Mouse (Mus musculus): ENCODE results near the gene Tubb2a. TPM values are rescaled to one million over a fixed set of nuclear protein-coding genes. Genes with fewer than 3 reads are reported as not detected.

Gene Tubb2a
- total and polyA plus RNA-seq, 2 experiments from 2014 or later, result 3,562 to 6,578 TPM

GRCm38 (mm10) chr13:34072847-34073246 lies 5.0 kb downstream of the Tubb2a start:
- 59% methylated on average over 3 of the region's 3 CpGs for WGBS
- H3K4me1 ChIP-seq (ENCODE audit: insufficient read depth, low read length), result no peaks in the 10 kb centered on the region
- no peaks in the 10 kb centered on the region; the same call in 1 of the 2 replicates for H3K36me3 ChIP-seq (ENCODE audit: insufficient read depth, low read length)
- H3K4me2 ChIP-seq (ENCODE audit: low read depth, low read length), result no peak overlapping the region
- H3K27ac ChIP-seq, result no peak overlapping the region
- no peak for ATAC-seq
- no peak overlapping the region for H3K9ac ChIP-seq (replicated peaks; ENCODE audit: low read length)
- no peak for TF ChIP-seq CTCF (IDR thresholded peaks at IDR 0.05; ENCODE audit: low read depth)
- no peaks in the 10 kb centered on the region for H3K27me3 ChIP-seq (ENCODE audit: insufficient read depth, low read length)
- no peak for DNase-seq (ENCODE audit: low spot score)
- H3K4me3 ChIP-seq (ENCODE audit: low read length), result no peak overlapping the region
- no peaks in the 10 kb centered on the region for H3K9me3 ChIP-seq (ENCODE audit: low read length)

- no peak overlapping the region for H3K9ac ChIP-seq (replicated peaks; ENCODE audit: low read length)
- no peaks in the 10 kb centered on the region for H3K9me3 ChIP-seq (ENCODE audit: low read length)
- no peak overlapping the region for H3K4me3 ChIP-seq (ENCODE audit: low read length)
- H3K27me3 ChIP-seq (ENCODE audit: insufficient read depth, low read length), result no peaks in the 10 kb centered on the region
- no peak overlapping the region for H3K27ac ChIP-seq
- TF ChIP-seq CTCF (IDR thresholded peaks at IDR 0.05; ENCODE audit: low read depth), result no peak
- 78% methylated on average over 6 of the region's 6 CpGs for WGBS
- H3K4me2 ChIP-seq (ENCODE audit: low read depth, low read length), result no peak overlapping the region
- DNase-seq (ENCODE audit: low spot score) (no peak), ATAC-seq (no peak)
- H3K36me3 ChIP-seq (ENCODE audit: insufficient read depth, low read length), result no peaks in the 10 kb centered on the region; the same call in 1 of the 2 replicates
- no peaks in the 10 kb centered on the region for H3K4me1 ChIP-seq (ENCODE audit: insufficient read depth, low read length)
These were observed 6.0 kb downstream of the Tubb2a start for GRCm38 (mm10) chr13:34071836-34072235.

- no peak for TF ChIP-seq CTCF (IDR thresholded peaks at IDR 0.05; ENCODE audit: low read depth)
- ATAC-seq (no peak), DNase-seq (ENCODE audit: low spot score) (no peak)
- H3K4me3 ChIP-seq (ENCODE audit: low read length), result no peak overlapping the region
- no peak overlapping the region for H3K9ac ChIP-seq (replicated peaks; ENCODE audit: low read length)
- H3K27ac ChIP-seq, result no peak overlapping the region
- no peaks in the 10 kb centered on the region for H3K4me1 ChIP-seq (ENCODE audit: insufficient read depth, low read length)
- H3K9me3 ChIP-seq (ENCODE audit: low read length), result no peaks in the 10 kb centered on the region
- H3K36me3 ChIP-seq (ENCODE audit: insufficient read depth, low read length), result no peaks in the 10 kb centered on the region; the same call in 1 of the 2 replicates
- no peak overlapping the region for H3K4me2 ChIP-seq (ENCODE audit: low read depth, low read length)
- H3K27me3 ChIP-seq (ENCODE audit: insufficient read depth, low read length), result no peaks in the 10 kb centered on the region
- 65% methylated on average over 4 of the region's 4 CpGs for WGBS
These were observed 7.5 kb downstream of the Tubb2a start for GRCm38 (mm10) chr13:34070296-34070695.

- DNase-seq (ENCODE audit: low spot score) (peak; percentile 42), ATAC-seq (no peak)
- Histone ChIP-seq H3K9me3 (ENCODE audit: low read length) (no peaks in the 10 kb centered on the region), H3K4me3 (ENCODE audit: low read length) (no peak overlapping the region), H3K4me1 (ENCODE audit: insufficient read depth, low read length) (no peaks in the 10 kb centered on the region), H3K36me3 (ENCODE audit: insufficient read depth, low read length) (0 out of 2 replicates have a peak, but pooled peaks cover 2% of the 10 kb centered on the region), H3K9ac (replicated peaks; ENCODE audit: low read length) (no peak overlapping the region), H3K27ac (no peak overlapping the region), H3K27me3 (ENCODE audit: insufficient read depth, low read length) (no peaks in the 10 kb centered on the region), H3K4me2 (ENCODE audit: low read depth, low read length) (no peak overlapping the region)
- WGBS, result 52% methylated on average over 1 of the region's 1 CpGs
- TF ChIP-seq CTCF (IDR thresholded peaks at IDR 0.05; ENCODE audit: low read depth), result 0 out of 2 replicates have a peak, but pooled peaks have one; percentile 11
These were observed 11.5 kb downstream of the Tubb2a start for GRCm38 (mm10) chr13:34066351-34066750.

DNA sequence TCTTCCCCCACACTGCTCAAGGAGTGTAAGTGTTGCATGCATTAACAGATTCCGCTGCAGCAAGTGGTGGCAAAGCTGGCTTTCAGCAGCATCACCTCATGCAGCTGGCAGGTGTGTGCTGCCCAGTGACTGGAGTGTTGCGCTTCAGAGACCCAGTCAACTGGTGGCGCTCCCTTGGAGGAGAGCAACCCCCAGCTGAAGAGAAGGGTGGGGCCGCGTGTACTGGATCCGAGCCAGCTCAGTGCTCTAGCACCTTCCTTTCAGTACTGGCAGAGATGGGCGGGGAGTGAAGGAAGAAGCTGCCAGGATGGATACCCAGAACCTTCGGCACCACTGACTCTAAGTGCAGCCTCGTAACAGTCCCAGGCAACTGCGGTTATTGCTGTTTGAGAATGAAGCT lies 15.3 kb downstream of the Tubb2a start:
- H3K4me2 ChIP-seq (ENCODE audit: low read depth, low read length), result no peak overlapping the region
- no peak overlapping the region for H3K4me3 ChIP-seq (ENCODE audit: low read length)
- 0 out of 2 replicates have a peak, but pooled peaks cover 6% of the 10 kb centered on the region for H3K36me3 ChIP-seq (ENCODE audit: insufficient read depth, low read length)
- no peak for ATAC-seq
- H3K9ac ChIP-seq (replicated peaks; ENCODE audit: low read length), result no peak overlapping the region
- WGBS, result 90% methylated on average over 10 of the region's 10 CpGs
- H3K27ac ChIP-seq, result no peak overlapping the region
- no peaks in the 10 kb centered on the region for H3K27me3 ChIP-seq (ENCODE audit: insufficient read depth, low read length)
- TF ChIP-seq CTCF (IDR thresholded peaks at IDR 0.05; ENCODE audit: low read depth), result no peak
- no peaks in the 10 kb centered on the region for H3K9me3 ChIP-seq (ENCODE audit: low read length)
- DNase-seq (ENCODE audit: low spot score), result no peak
- no peaks in the 10 kb centered on the region for H3K4me1 ChIP-seq (ENCODE audit: insufficient read depth, low read length)

DNA sequence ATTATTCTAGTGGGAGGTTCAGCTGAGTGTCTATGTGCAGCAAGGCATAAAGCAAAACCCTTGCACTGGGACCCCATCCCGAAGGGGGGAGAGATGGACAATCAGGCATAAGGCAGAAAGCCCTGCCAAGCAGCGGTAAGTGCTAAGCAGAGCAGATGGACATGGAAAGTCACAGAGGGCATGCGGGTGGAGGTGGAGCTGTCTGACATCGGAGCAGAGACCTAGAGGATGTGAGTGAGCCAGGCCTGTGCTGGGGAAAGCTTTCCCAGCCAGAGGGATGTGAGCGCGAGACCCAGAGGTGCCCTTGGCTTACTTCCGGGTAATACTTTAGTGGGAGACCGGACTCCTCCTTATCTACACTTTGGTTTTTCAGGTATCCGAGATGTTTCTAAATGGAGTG lies 17.7 kb downstream of the Tubb2a start:
- TF ChIP-seq CTCF (IDR thresholded peaks at IDR 0.05; ENCODE audit: low read depth), result no peak
- WGBS, result 75% methylated on average over 9 of the region's 9 CpGs
- ATAC-seq (peak; percentile 83), DNase-seq (ENCODE audit: low spot score) (peak; percentile 39)
- H3K4me3 ChIP-seq (ENCODE audit: low read length), result no peak overlapping the region
- H3K36me3 ChIP-seq (ENCODE audit: insufficient read depth, low read length), result peaks cover 13% of the 10 kb centered on the region; the same call in 1 of the 2 replicates
- H3K9ac ChIP-seq (replicated peaks; ENCODE audit: low read length), result no peak overlapping the region
- H3K4me1 ChIP-seq (ENCODE audit: insufficient read depth, low read length), result no peaks in the 10 kb centered on the region
- no peaks in the 10 kb centered on the region for H3K27me3 ChIP-seq (ENCODE audit: insufficient read depth, low read length)
- no peaks in the 10 kb centered on the region for H3K9me3 ChIP-seq (ENCODE audit: low read length)
- H3K27ac ChIP-seq, result no peak overlapping the region
- no peak overlapping the region for H3K4me2 ChIP-seq (ENCODE audit: low read depth, low read length)

GRCm38 (mm10) chr13:34057252-34057651 lies 20.6 kb downstream of the Tubb2a start:
- no peak overlapping the region for H3K27ac ChIP-seq
- H3K36me3 ChIP-seq (ENCODE audit: insufficient read depth, low read length), result peaks cover 18% of the 10 kb centered on the region; the same call in 1 of the 2 replicates
- WGBS, result 86% methylated on average over 1 of the region's 1 CpGs
- no peak overlapping the region for H3K4me3 ChIP-seq (ENCODE audit: low read length)
- H3K4me2 ChIP-seq (ENCODE audit: low read depth, low read length), result no peak overlapping the region
- no peaks in the 10 kb centered on the region for H3K9me3 ChIP-seq (ENCODE audit: low read length)
- no peak for TF ChIP-seq CTCF (IDR thresholded peaks at IDR 0.05; ENCODE audit: low read depth)
- no peaks in the 10 kb centered on the region for H3K27me3 ChIP-seq (ENCODE audit: insufficient read depth, low read length)
- DNase-seq (ENCODE audit: low spot score) (no peak), ATAC-seq (no peak)
- H3K9ac ChIP-seq (replicated peaks; ENCODE audit: low read length), result no peak overlapping the region
- H3K4me1 ChIP-seq (ENCODE audit: insufficient read depth, low read length), result no peaks in the 10 kb centered on the region
